Mouse (Mus musculus): ENCODE data around the gene Irx1. TPM values are rescaled to one million over a fixed set of nuclear protein-coding genes. Genes with fewer than 3 reads are reported as not detected.

Gene Irx1
- total RNA-seq (2021), result not detected
- long read RNA-seq, experiment 1, result 0 reads
- long read RNA-seq, experiment 2, result 0 reads

DNA sequence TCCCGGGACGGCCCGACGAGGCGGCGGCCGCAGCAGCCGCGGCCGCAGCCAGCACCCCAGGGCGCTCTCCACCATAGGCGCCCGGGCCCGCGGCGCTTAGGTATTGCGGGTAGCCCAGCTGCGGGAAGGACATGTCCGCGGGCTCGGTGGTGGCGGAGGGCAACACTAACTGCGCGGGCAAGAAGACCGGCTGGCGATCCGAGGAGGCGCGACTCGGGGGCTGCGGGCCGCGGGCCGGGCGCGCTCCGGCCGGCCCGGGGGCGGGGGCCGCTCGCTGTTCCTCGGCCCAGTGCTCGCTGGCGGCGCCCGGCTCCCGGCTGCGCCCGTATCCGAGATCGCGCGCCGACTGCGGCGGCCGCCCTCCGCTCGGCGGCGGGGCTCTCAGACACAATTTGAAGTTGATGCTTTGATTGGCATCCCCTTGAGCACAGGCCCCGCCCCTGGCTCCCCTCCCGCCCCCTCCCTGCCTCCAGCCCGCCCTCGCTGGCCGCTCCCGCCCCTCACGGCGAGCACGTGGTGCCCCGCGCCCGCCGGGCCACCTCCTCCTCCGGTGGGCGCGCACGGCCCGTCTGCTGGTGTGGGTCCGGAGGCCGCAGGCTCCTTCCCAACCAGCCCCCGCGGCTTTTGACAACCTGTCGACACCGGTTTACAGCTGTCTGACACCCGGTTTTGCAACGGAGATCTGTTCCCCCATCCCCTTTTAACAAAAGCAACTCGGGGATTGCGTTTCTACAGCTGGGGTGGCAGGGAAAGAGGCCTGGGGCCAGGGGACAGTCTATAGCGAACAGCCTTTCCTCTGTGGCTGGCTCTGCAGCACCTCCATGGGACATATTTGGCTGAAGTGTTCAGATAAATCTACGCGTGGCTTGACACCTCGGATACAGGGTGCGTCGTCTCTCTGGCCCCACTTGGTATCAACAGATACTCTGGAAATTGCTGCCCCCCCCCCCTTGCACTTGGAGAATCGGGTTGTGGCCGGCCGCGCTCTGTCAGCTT lies at the start of gene Irx1:
Gene Irx1 (minus strand): TSS at position 368 of the 996 bp plus-strand sequence.
- no peak for DNase-seq (ENCODE audit: low spot score)

DNA sequence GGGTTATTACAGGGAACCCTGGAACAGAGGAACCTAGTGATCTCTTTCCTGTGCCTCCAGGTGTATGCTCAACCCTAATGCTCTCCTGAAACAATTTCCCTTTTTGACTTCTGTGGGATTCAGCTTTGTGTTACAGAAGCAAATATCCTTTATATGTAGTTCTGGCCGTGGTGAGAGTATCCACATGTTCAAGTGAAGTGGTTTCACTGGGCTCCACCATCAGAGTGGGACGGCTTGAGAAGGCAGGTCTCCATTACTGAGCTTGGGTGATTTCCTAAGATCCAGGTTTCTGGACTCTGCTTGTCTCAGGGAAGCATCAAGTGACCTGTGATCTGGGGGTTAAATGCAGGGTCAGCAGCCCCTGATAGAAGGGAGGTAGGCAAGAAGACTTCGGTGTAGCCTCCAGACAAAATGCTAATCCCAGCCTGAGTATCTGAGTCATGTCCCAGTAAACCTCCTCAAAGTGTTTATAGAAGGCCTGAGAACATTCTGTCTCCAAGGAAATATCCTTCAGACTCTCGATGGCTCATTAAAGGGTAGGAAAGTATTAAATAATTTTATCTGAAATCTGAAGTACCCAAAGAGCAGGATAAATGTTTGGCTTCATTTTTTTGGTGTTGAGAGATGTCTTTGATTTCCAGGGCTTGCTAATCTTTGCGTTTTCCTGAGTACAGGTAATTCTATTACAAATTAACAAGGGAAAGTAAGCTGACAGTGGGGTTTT lies 16.6 kb upstream of the Irx1 start:
- no peak for DNase-seq (ENCODE audit: low spot score)

- no peak for DNase-seq (ENCODE audit: low spot score)
Observed at GRCm38 (mm10) chr13:71975753-71976152, 12.2 kb upstream of the Irx1 start.

GRCm38 (mm10) chr13:71968286-71968685 lies 4.8 kb upstream of the Irx1 start:
- no peak for DNase-seq (ENCODE audit: low spot score)

- DNase-seq (ENCODE audit: low spot score), result no peak
Observed at GRCm38 (mm10) chr13:71967341-71968250, 4.1 kb upstream of the Irx1 start.

DNA sequence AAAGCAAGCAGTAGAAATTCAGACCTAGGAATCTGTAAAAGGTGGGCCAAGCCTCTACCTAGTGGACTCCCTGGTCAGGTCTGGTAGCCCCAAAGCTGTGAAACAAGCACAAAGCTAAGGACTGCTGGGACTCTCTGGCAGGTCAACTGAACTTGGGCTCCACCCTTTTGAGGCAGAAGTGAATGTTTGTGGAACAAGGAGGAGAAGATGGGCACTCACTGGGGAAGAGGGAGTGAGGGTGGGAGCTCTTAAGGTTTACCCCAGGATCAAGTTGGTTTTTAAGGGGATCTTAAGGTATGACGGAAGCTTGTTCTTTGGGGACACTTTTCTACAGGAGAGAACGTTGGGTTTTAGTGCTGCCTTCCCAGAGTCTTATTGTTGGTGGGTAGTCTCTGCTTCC lies 3.1 kb upstream of the Irx1 start:
- DNase-seq (ENCODE audit: low spot score), result no peak

DNA sequence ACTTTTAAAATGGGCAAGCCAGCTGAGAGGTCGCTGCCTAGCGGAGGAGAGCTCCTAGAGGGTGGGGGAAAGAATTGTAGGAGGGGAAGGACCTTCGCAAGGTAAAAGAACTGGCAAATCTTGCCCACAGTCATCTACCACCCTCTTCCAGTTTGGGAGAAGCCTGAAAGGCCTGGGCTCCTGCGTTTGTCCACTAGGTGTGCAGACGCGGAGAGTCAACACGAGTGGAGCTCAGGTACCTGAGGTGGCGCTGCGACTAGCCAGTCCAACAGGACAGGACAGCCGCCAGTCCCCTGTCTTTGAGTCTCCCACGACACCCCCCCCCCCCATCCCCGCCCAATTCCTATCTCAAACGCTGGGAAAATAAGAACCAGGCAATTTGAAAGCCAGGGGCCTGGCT lies 843 bp upstream of the Irx1 start:
- DNase-seq (ENCODE audit: low spot score), result no peak

GRCm38 (mm10) chr13:71962661-71963355 lies 715 bp downstream of the Irx1 start:
- no peak for DNase-seq (ENCODE audit: low spot score)

DNA sequence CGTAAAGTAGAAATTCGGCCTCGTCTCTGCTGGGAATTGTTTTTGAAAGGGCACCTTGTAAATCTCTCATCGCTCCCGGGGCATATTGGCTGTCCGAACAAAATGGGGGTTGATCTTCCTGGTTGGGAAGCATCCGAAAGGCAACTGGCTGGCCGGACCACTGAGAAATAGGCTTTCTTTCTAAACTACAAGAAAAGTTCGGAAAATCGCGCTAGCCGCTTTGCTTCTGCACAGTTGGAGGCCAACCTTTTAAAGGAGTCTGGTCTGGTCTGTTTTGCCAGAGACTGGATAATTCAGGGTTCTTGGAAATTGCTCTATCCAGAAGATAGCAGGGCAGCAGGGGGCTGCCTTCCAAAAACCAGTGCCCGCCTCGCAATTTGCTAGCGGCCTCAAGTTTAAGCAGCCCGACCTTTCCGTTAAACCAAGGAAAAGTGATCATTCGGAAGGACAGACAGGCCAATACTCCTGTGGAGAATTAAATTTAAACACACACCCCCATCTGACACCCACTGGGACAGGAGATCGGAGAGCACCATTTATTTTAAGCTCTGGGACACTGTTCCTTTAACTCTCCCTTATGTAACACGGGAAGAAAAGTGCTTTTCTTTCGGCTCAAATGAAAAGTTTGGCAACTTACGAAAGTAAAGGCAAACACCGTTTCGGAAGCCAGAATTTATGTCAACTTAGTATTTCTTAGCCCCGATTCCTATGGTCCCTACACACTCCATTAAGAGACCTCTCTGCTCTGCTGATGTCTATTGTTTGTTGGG lies 1.4 kb downstream of the Irx1 start:
- no peak for DNase-seq (ENCODE audit: low spot score)

DNA sequence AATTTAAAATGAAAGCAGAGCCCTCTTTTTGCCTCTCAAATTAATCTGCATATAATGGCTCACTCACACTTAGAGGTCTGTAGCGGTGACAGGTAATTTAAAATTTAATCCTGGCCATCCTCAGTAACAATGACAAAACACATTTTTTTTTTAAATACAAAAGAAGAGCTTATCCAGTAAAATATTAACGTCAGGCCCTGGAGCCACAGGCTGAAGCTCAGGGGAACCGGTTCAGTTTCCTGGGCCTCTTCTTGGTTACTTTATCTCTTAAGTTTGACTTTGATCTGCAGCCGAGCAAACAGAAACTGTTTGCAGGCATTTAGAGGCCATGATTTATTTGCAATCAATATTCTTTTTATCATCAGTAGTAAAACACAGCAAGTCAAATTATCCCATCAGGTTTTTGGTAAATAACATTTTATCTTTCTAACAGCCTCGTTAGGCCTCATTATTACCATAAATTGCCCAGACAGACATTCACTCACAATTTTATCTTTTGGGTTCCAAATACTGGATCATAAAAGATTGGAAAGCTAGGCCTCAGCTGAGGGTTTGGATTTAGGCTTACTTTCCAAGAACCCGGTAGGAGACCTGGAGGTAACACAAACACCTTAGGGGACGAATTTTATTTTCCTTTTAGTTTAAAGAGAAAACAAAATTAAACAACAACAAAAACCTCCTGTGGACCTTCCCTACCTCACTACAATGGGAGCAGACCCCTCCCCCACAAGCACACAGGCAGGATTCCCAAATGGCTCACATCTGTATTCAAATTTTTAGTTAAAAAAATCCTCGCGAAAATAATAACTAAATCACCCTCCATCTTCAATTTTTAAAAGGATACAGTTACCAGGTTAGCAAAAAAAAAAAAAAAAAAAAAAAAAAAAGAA lies 2.4 kb downstream of the Irx1 start:
- DNase-seq (ENCODE audit: low spot score), result no peak

- no peak for DNase-seq (ENCODE audit: low spot score)
Observed at GRCm38 (mm10) chr13:71960277-71960672, 3.2 kb downstream of the Irx1 start.

GRCm38 (mm10) chr13:71959361-71960276 lies 3.9 kb downstream of the Irx1 start:
- DNase-seq (ENCODE audit: low spot score), result no peak

- DNase-seq (ENCODE audit: low spot score), result no peak
Observed at GRCm38 (mm10) chr13:71958651-71959050, 4.9 kb downstream of the Irx1 start.

- no peak for DNase-seq (ENCODE audit: low spot score)
Observed at GRCm38 (mm10) chr13:71957811-71958351, 5.6 kb downstream of the Irx1 start.

- no peak for DNase-seq (ENCODE audit: low spot score)
Observed at GRCm38 (mm10) chr13:71957147-71957546, 6.4 kb downstream of the Irx1 start.

- no peak for DNase-seq (ENCODE audit: low spot score)
Observed at GRCm38 (mm10) chr13:71956481-71956880, 7.0 kb downstream of the Irx1 start.

DNA sequence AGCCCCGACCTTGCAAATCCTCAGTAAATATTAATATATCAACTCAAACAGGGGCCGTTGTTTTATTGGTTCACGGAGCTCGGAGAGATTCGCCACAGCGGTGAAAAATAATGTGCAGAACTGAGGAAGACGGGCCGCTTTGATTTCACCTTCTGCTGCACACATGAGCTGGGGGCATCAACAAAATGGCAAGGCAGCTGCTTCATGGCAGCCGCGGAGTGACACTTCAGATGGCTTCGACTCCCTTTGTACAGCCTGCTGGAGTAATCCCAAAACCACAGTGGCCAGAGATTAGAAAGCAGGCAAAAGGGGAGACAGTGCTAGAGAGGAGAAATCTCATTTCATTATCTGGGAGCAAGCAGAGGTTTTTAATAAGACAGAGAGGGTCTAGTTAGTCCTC lies 11.6 kb downstream of the Irx1 start:
- no peak for DNase-seq (ENCODE audit: low spot score)

DNA sequence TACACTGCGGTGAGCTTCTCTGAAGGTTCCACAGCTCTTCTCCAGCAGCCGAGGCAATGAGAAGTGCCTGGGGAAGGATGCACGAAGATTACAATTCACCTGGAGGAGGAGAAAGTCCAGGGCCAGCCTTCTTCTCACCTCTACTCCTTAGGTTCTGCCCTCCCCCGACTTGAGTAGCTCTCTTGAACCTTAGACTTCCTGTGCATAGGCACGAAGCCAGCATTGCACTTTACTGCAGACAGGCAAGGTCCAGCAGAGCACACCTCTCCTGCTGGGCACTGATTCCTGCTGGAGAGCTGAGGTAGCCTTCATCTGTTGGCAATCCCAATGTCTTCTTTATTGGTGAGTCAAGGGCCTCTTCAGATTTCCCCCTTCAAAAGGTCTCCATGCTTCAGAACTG lies 13.7 kb downstream of the Irx1 start:
- no peak for DNase-seq (ENCODE audit: low spot score)
